Mouse (Mus musculus) liver, embryonic 14.5 days (tissue): Measurements from ENCODE around the gene Hao1. TPM values are rescaled to one million over a fixed set of nuclear protein-coding genes. Genes with fewer than 3 reads are reported as not detected.
A peak's percentile ranks its signal among the peaks of the same experiment; 100 is the strongest.

Experiments
- ATAC-seq: fragments of 200-750 bp; cut with Nextera tagmentation; 2 replicates; pipeline ENCODE4 v1.8.0; 2017; ENCODE audit warnings: moderate number of reproducible peaks, mild to moderate bottlenecking, moderate library complexity; ENCODE audit not compliant: insufficient read depth
- DNase-seq, 3 experiments: peaks; one replicate each; pipeline ENCODE4 v3.0.0-alpha.2; 2012 to 2013; ENCODE audit warnings: low read depth in 3 of 3, low spot score in 3 of 3
- H3K27ac ChIP-seq: fragments of 300-500 bp; sonication (generic); 2 replicates; pipeline ENCODE4 v1.5.1; 2014; ENCODE audit warnings: moderate library complexity, mild to moderate bottlenecking, control low read depth, inconsistent platforms
- H3K27me3 ChIP-seq: fragments of 300-500 bp; sonication (generic); 2 replicates; pipeline ENCODE4 v1.6.1; 2014; ENCODE audit warnings: mild to moderate bottlenecking, low read length, moderate library complexity; ENCODE audit not compliant: control insufficient read depth, insufficient read depth
- H3K36me3 ChIP-seq: fragments of 300-500 bp; sonication (generic); replicated peaks from 2 replicates; pipeline ENCODE4 v1.6.1; 2014; ENCODE audit warnings: low read depth; ENCODE audit not compliant: control insufficient read depth, insufficient read depth
- H3K4me1 ChIP-seq, 2 experiments: fragments of 200-500 bp in 1 of 2; fragments of 300-500 bp in 1 of 2; sonication (generic) in 1 of 2; replicated peaks; 2 replicates each; pipeline ENCODE4 v1.6.1; 2012 to 2014; ENCODE audit warnings: antibody characterized with exemption in 1 of 2, inconsistent platforms in 1 of 2, low read length in 1 of 2; ENCODE audit not compliant: control insufficient read depth in 2 of 2, insufficient read depth in 2 of 2
- H3K4me2 ChIP-seq: fragments of 300-500 bp; sonication (generic); 2 replicates; pipeline ENCODE4 v1.6.1; 2014; ENCODE audit warnings: low read depth, mild to moderate bottlenecking, control low read depth, moderate library complexity
- H3K4me3 ChIP-seq, 2 experiments: fragments of 200-500 bp in 1 of 2; fragments of 300-500 bp in 1 of 2; sonication (generic) in 1 of 2; 2 replicates each; pipeline ENCODE4 v1.5.1; 2012 to 2014; ENCODE audit warnings: low read depth in 2 of 2, low read length in 2 of 2, mild to moderate bottlenecking in 2 of 2, control low read depth in 1 of 2, inconsistent platforms in 1 of 2, moderate library complexity in 1 of 2; ENCODE audit not compliant: insufficient read depth in 1 of 2
- H3K9ac ChIP-seq: fragments of 300-500 bp; sonication (generic); replicated peaks from 2 replicates; pipeline ENCODE4 v1.6.1; 2014; ENCODE audit warnings: mild to moderate bottlenecking, control low read depth, moderate library complexity
- H3K9me3 ChIP-seq: fragments of 300-500 bp; sonication (generic); 2 replicates; pipeline ENCODE4 v1.6.1; 2016; ENCODE audit warnings: low read length, mixed read lengths; ENCODE audit not compliant: control insufficient read depth
- CTCF ChIP-seq: IDR thresholded peaks from 2 replicates; pipeline ENCODE4 v1.5.1; 2016; ENCODE audit warnings: antibody characterized with exemption, low read depth, control low read depth
- EP300 ChIP-seq: IDR thresholded peaks from 2 replicates; pipeline ENCODE4 v1.6.1; 2016; ENCODE audit warnings: antibody characterized with exemption, low read depth
- WGBS: fragments of 180-500 bp; shearing (Covaris S2); extraction: QIAGEN DNeasy Blood & Tissue Kit; methylation state at CpG from one replicate; pipeline ENCODE4 v1.1.7; 2014; ENCODE audit not compliant: insufficient replicate concordance; 5-methylcytosine and 5-hydroxymethylcytosine counted together
- polyA plus RNA-seq, 2 experiments: library from polyadenylated mRNA; depleted of rRNA in 1 of 2; stranded (reverse) in 1 of 2; unstranded in 1 of 2; fragments of >200 nt; fragmentation: Nextera tagmentation in 1 of 2; extraction: Ambion mirVana in 1 of 2; gene quantifications; 2 replicates each; pipeline versions ENCODE4 v1.2.1 to v1.2.3; 2012 to 2014

Hao1 gene
- polyA plus RNA-seq, 2 experiments = 0.41 to 0.71 TPM

- H3K27ac ChIP-seq = no peak overlapping the region
- no peak overlapping the region for H3K4me2 ChIP-seq
- no peak for TF ChIP-seq CTCF
- no peak for TF ChIP-seq EP300
- WGBS = 53% methylated on average over 7 of the region's 7 CpGs
- no peaks in the 10 kb centered on the region for H3K9me3 ChIP-seq
- DNase-seq (no peak), ATAC-seq (no peak)
- H3K9ac ChIP-seq = no peak overlapping the region
- no peak overlapping the region for H3K4me3 ChIP-seq
- no peaks in the 10 kb centered on the region for H3K36me3 ChIP-seq
- no peaks in the 10 kb centered on the region for H3K4me1 ChIP-seq
- no peaks in the 10 kb centered on the region for H3K27me3 ChIP-seq
Measured at GRCm38 (mm10) chr2:134498450-134498849, 55.7 kb downstream of the Hao1 start.

- WGBS = 61% methylated on average over 6 of the region's 6 CpGs
- no peaks in the 10 kb centered on the region for H3K9me3 ChIP-seq
- H3K4me3 ChIP-seq = no peak overlapping the region
- no peaks in the 10 kb centered on the region for H3K36me3 ChIP-seq
- no peak overlapping the region for H3K9ac ChIP-seq
- DNase-seq (no peak), ATAC-seq (no peak)
- no peaks in the 10 kb centered on the region for H3K4me1 ChIP-seq
- no peaks in the 10 kb centered on the region for H3K27me3 ChIP-seq
- TF ChIP-seq EP300 (no peak), CTCF (no peak)
- no peak overlapping the region for H3K4me2 ChIP-seq
- H3K27ac ChIP-seq = no peak overlapping the region
Measured at GRCm38 (mm10) chr2:134488671-134489070, 65.5 kb downstream of the Hao1 start.

GRCm38 (mm10) chr2:134486055-134486834 is 67.9 kb downstream of the Hao1 start:
- ATAC-seq = no peak
- H3K4me1 ChIP-seq = no peaks in the 10 kb centered on the region
- H3K4me2 ChIP-seq = no peak overlapping the region
- H3K9me3 ChIP-seq = no peaks in the 10 kb centered on the region
- no peak for TF ChIP-seq EP300
- TF ChIP-seq CTCF = no peak
- no peak overlapping the region for H3K4me3 ChIP-seq
- H3K9ac ChIP-seq = no peak overlapping the region
- DNase-seq = no peak
- H3K36me3 ChIP-seq = no peaks in the 10 kb centered on the region
- 53% methylated on average over 11 of the region's 11 CpGs for WGBS
- no peaks in the 10 kb centered on the region for H3K27me3 ChIP-seq
- no peak overlapping the region for H3K27ac ChIP-seq

- no peak overlapping the region for H3K4me2 ChIP-seq
Measured at GRCm38 (mm10) chr2:134482683-134483082, 71.5 kb downstream of the Hao1 start.

GRCm38 (mm10) chr2:134481759-134482158 is 72.4 kb downstream of the Hao1 start:
- DNase-seq = peak in 2 of 3 experiments; percentile 9 to 23
- Histone ChIP-seq H3K4me3 (no peak overlapping the region), H3K4me1 (no peaks in the 10 kb centered on the region), H3K27ac (no peak overlapping the region), H3K36me3 (no peaks in the 10 kb centered on the region), H3K4me2 (no peak overlapping the region), H3K27me3 (no peaks in the 10 kb centered on the region), H3K9ac (no peak overlapping the region), H3K9me3 (no peaks in the 10 kb centered on the region)
- no peak for ATAC-seq
- 6% methylated on average over 8 of the region's 8 CpGs for WGBS
- peak; percentile 77 for TF ChIP-seq CTCF
- TF ChIP-seq EP300 = no peak

More at GRCm38 (mm10) chr2:134482683-134483082, 71.5 kb downstream of the Hao1 start:
- Histone ChIP-seq H3K27me3 (no peaks in the 10 kb centered on the region), H3K36me3 (no peaks in the 10 kb centered on the region), H3K9me3 (no peaks in the 10 kb centered on the region), H3K9ac (no peak overlapping the region), H3K27ac (no peak overlapping the region), H3K4me3 (no peak overlapping the region), H3K4me1 (no peaks in the 10 kb centered on the region)
- DNase-seq = no peak
- no peak for ATAC-seq
- no peak for TF ChIP-seq EP300
- TF ChIP-seq CTCF = peak; percentile 38; the same call in 1 of the 2 replicates
- 27% methylated on average over 4 of the region's 4 CpGs for WGBS
